Mouse (Mus musculus) bone marrow macrophage, adult 2 months (primary cell): ENCODE results near the gene 2010300C02Rik.

ENCODE experiments used
- CTCF ChIP-seq: IDR thresholded peaks from 2 replicates; pipeline ENCODE4 v1.5.1; 2012; ENCODE audit warnings: low read depth, mild to moderate bottlenecking, low read length, moderate library complexity
- POLR2A ChIP-seq: IDR thresholded peaks from 2 replicates; pipeline ENCODE4 v1.6.1; 2012; ENCODE audit warnings: mild to moderate bottlenecking, low read depth, low read length, borderline replicate concordance

GRCm38 (mm10) chr1:37601461-37601860 is 118.4 kb downstream of the 2010300C02Rik start:
- no peak for TF ChIP-seq CTCF
- no peak for TF ChIP-seq POLR2A
